Mouse (Mus musculus) erythroblast, embryonic 14.5 days (primary cell): ENCODE results near the gene Slc38a3. TPM values are rescaled to one million over a fixed set of nuclear protein-coding genes. Genes with fewer than 3 reads are reported as not detected.

Source experiments
- H3K27me3 ChIP-seq: 2 replicates; pipeline ENCODE4 v1.6.1; 2012; ENCODE audit warnings: inconsistent platforms; ENCODE audit not compliant: control insufficient read depth
- H3K36me3 ChIP-seq: 2 replicates; pipeline ENCODE4 v1.6.1; 2012; ENCODE audit warnings: mild to moderate bottlenecking, inconsistent platforms; ENCODE audit not compliant: control insufficient read depth
- H3K4me1 ChIP-seq: 2 replicates; pipeline ENCODE4 v1.6.1; 2012; ENCODE audit warnings: inconsistent platforms; ENCODE audit not compliant: control insufficient read depth
- H3K4me3 ChIP-seq: replicated peaks from 2 replicates; pipeline ENCODE3; 2012; ENCODE audit warnings: moderate library complexity, mild to moderate bottlenecking, inconsistent platforms
- H3K9me3 ChIP-seq: 2 replicates; pipeline ENCODE4 v1.6.1; 2012; ENCODE audit warnings: low read length, inconsistent platforms, mixed read lengths; ENCODE audit not compliant: control insufficient read depth
- GATA1 ChIP-seq: IDR thresholded peaks from 2 replicates; pipeline ENCODE4 v1.6.1; 2012; ENCODE audit warnings: low read length, inconsistent platforms, mixed read lengths
- TAL1 ChIP-seq: IDR thresholded peaks from 3 replicates; pipeline ENCODE4 v1.6.1; 2012; ENCODE audit warnings: low read length, inconsistent platforms, mixed read lengths
- polyA plus RNA-seq: library from polyadenylated mRNA; stranded (reverse); fragments of >175 nt; gene quantifications from 2 replicates; pipeline ENCODE4 v1.2.3, GENCODE M21; 2012

Slc38a3 gene
- polyA plus RNA-seq, 1 experiment, result 0.05 TPM

DNA sequence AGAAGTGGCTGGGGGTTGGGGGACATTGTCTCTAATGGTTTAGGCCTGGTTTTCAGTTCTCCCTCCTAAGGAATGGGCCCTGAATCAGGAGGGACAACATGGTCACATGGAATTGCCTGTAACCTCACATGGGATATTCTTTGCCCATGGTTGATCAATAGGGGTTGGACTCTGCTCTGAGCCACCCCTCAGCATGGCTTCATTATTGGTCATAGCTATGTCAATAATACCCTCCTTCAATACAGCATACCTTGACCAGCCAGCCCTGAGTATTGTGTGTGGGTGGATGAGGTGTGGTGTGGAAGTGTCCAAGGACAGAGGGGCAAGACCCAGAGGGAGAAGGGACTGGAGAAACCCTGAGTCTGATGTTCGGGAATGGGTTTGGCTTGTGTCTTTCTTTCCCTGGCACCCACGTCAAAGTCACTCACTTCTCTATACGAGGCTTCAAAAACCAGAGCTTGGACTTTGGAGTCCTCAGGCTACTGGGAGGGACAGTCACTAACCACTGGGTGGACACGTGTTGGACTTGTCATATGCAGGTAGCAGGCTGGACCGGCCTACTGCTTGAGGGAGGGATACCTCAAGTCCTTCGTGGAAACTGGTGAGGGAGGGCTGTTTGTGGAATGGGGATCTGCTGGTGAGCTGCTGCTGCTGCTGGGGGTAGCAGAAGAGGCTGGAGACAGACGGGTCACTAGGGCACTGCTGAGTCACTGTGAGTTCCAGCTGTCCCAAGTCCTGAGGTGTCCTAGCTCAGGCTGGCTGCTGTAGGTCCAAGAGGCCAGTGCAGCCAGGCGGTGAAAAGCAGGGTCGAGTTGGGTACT, 5.5 kb upstream of the Slc38a3 start:
- no peaks in the 10 kb centered on the region for H3K36me3 ChIP-seq
- no peaks in the 10 kb centered on the region for H3K9me3 ChIP-seq
- no peak for TF ChIP-seq GATA1
- TF ChIP-seq TAL1, result no peak
- H3K4me3 ChIP-seq, result no peak overlapping the region
- H3K4me1 ChIP-seq, result peaks cover 15% of the 10 kb centered on the region
- peaks cover 57% of the 10 kb centered on the region for H3K27me3 ChIP-seq

DNA sequence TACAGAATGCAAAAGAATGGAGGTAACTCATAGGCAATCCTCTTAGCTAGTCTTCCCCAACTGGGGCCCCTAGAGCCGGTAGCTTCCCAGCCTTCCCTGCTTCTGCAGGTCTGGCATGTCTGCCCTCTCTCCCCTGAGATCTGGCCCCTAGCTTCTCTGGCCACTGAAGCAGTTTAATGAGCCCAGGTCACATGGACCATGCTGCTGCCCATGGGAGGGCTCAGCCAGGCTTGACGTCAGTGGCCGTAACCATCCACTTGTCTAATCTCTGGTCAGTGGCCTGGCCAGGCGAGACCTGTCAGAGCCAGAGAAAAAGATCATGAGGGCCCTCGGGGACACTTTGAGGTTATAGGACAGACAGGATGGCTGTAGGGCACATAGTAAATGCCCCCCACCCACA, 929 bp upstream of the Slc38a3 start:
- Histone ChIP-seq H3K4me3 (no peak overlapping the region), H3K4me1 (peaks cover 2% of the 10 kb centered on the region), H3K27me3 (peaks cover 70% of the 10 kb centered on the region), H3K9me3 (no peaks in the 10 kb centered on the region), H3K36me3 (no peaks in the 10 kb centered on the region)
- TF ChIP-seq TAL1 (no peak), GATA1 (no peak)

DNA sequence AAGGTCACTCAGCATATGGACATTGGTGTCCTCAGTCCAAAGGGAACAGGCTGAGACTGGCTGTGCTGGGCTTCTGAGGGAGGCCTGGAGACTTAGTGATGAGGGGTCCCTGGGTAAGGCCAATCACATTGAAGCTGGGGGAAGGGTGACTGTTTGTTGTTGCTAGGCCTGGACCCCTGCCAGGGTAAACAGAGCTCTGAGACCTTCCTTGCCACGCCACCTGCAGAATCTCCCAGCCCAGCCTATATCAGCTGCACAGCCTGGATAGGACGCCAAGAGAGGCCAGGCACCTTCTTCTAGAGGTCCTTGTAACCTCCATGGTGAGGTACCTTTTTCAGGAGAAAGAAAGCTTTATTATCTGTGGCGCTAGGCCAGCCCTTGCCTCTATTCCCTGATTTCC, 414 bp downstream of the Slc38a3 start:
- peaks cover 63% of the 10 kb centered on the region for H3K27me3 ChIP-seq
- TF ChIP-seq GATA1, result no peak
- no peak for TF ChIP-seq TAL1
- no peaks in the 10 kb centered on the region for H3K4me1 ChIP-seq
- no peaks in the 10 kb centered on the region for H3K9me3 ChIP-seq
- H3K36me3 ChIP-seq, result no peaks in the 10 kb centered on the region
- H3K4me3 ChIP-seq, result no peak overlapping the region

DNA sequence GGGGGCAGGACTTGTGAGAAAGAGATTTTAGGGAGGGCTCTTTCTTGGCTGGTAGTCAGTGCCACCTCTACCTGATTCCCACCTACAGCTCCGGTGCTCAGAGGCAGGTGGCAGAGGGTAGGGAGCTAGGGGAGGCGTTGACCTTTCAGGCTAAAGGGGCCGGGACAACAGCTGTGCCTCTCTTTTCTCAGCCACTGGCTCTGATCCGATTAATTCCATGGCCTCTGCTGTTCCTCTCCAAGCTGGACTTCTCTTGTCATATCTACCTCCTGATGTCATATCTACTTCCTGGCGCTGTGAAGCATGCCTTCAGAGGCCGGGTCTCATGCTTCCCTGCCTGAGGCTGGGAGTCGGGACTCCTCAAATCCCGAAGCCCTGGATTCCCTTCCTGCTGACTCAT, 1.3 kb downstream of the Slc38a3 start:
- Histone ChIP-seq H3K9me3 (no peaks in the 10 kb centered on the region), H3K36me3 (no peaks in the 10 kb centered on the region; the same call in 1 of the 2 replicates), H3K4me3 (no peak overlapping the region), H3K4me1 (no peaks in the 10 kb centered on the region), H3K27me3 (peaks cover 67% of the 10 kb centered on the region)
- no peak for TF ChIP-seq GATA1
- TF ChIP-seq TAL1, result no peak

DNA sequence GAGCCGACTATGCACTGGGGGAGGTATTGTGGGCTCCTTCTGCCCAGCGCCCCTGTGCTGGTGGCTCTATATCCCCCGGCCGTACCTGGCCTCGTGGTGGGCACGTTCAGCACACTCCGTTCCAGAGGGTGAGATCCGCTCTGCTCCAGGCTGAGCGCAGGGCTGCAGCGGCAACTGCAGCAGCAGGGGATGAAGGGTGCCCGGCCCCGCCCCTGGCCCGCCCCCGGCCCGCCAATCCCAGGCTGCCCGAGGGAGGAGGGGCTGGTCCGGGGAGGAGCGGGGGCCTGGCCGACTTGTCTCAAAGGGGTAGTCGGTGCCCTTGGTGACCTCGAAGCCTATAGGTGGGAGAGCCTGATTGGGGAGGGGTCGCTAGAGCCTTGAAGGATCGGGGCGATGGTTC, 2.1 kb downstream of the Slc38a3 start:
- Histone ChIP-seq H3K36me3 (no peaks in the 10 kb centered on the region; the same call in 1 of the 2 replicates), H3K27me3 (peaks cover 67% of the 10 kb centered on the region), H3K4me3 (peak overlapping the region; percentile 51), H3K9me3 (no peaks in the 10 kb centered on the region), H3K4me1 (no peaks in the 10 kb centered on the region)
- no peak for TF ChIP-seq TAL1
- no peak for TF ChIP-seq GATA1

DNA sequence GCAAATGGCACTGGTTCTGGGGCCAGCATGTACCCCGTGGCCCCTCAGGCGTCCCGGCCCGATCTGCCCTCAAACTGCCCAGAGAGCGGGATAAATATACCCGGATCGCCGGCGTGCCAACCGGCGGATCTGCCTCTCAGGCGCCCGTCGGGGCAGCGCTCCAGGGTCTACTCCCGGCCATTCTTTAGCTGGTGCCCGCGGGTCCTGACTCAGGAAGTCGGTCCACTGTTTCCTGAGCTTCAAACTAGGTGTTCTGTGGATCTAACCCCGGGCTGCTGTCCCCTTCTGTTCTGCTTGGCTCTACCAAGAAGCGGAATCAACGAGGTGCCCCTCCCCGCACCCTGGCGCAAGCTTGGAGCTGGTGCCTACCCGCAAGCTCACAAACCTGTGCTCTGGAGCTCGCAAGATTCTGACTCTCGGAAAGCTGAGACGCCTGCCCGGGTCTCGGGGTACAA, 2.6 kb downstream of the Slc38a3 start:
- H3K4me3 ChIP-seq, result peak overlapping the region; percentile 51
- peaks cover 67% of the 10 kb centered on the region for H3K27me3 ChIP-seq
- H3K36me3 ChIP-seq, result no peaks in the 10 kb centered on the region; the same call in 1 of the 2 replicates

DNA sequence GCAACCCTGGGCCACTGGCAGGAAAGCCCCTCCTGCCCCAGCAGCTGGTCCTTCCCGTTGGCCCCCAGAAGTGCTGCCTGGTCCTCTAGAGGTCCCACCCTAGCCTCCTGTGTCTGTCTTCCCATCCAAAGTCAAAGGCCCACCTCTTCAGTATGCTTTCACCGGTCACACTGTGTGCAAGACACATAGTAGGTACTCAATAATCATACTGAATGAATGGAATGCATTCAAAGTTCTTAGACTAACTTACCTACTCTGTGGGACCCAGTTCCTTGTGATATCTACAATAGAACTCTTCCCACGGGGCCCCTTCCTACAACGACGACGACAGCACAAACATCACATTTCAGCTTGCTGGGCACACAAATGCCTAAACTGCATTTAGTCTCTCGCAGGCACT, 4.0 kb downstream of the Slc38a3 start:
- Histone ChIP-seq H3K36me3 (no peaks in the 10 kb centered on the region; the same call in 1 of the 2 replicates), H3K9me3 (no peaks in the 10 kb centered on the region), H3K27me3 (peaks cover 61% of the 10 kb centered on the region), H3K4me3 (no peak overlapping the region), H3K4me1 (no peaks in the 10 kb centered on the region)
- TF ChIP-seq GATA1, result no peak
- TF ChIP-seq TAL1, result no peak

More for the DNA sequence above, 2.6 kb downstream of the Slc38a3 start:
- no peaks in the 10 kb centered on the region for H3K9me3 ChIP-seq
- H3K4me1 ChIP-seq, result no peaks in the 10 kb centered on the region
- TF ChIP-seq GATA1, result no peak
- TF ChIP-seq TAL1, result no peak

DNA sequence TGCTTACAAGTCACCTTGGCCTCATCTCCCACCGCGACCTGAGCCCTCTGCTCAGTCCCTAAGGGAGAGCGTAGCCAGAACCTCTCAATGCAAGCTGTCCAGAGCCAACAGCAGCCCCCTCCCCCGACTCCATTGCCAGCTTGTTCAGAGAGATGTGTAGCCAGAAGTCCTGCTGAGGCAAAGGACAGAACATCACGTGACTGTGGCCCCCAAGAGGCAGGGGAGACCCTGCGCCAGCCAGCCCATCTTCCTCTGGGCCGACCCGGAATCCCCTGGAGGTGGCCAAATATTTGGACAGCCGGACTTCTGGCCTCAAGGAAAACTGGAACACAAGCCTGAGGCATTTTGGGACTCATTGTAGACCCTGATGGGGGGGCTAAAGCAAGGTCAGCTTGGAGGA, 5.8 kb downstream of the Slc38a3 start:
- Histone ChIP-seq H3K27me3 (peaks cover 45% of the 10 kb centered on the region), H3K36me3 (no peaks in the 10 kb centered on the region; the same call in 1 of the 2 replicates), H3K4me3 (no peak overlapping the region), H3K4me1 (no peaks in the 10 kb centered on the region), H3K9me3 (no peaks in the 10 kb centered on the region)
- TF ChIP-seq GATA1, result no peak
- no peak for TF ChIP-seq TAL1

DNA sequence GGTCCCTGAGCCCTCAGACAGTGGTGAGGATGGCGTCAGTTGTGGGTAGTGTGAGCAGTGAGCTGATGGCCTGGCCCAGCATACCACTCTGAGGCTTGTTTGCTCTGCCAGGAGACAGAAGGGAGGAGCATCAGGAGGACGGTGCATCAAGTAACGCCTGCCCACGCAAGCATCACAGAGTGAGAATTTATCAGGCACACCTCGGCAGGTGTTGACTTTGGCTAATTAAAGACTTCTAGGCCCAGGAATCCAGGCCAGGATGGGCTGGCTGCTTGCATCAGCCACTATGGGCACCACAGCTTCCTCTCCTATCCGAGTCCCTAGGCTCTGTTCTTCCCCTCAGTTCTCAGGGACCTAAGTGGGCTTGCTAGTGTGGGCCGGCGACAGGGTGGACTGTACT, 7.0 kb downstream of the Slc38a3 start:
- Histone ChIP-seq H3K27me3 (peaks cover 33% of the 10 kb centered on the region), H3K4me1 (no peaks in the 10 kb centered on the region), H3K4me3 (no peak overlapping the region), H3K9me3 (no peaks in the 10 kb centered on the region), H3K36me3 (no peaks in the 10 kb centered on the region; the same call in 1 of the 2 replicates)
- TF ChIP-seq TAL1, result no peak
- no peak for TF ChIP-seq GATA1
